Mouse (Mus musculus): ENCODE results near the gene Plaur.

DNA sequence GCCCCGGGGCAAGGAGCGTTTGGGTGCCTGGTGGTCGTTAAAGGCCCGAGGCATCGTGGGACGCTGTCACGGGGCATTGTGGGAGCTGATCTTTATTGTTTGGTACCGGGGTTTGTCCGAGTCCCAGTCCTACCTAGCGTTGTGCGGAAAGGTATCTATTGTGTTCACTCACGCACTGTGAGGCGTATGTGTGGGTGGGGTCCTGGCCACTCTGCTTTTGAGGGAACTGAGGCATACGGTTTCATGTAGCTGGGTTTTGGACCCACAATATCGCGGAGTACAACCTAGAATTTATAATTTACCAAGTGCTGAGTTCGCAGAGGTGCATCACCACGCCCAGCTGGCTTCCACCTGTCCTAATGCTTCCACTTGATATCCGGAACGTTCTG, 45.4 kb downstream of the Plaur start:
- TF ChIP-seq POLR2A (IDR thresholded peaks at IDR 0.05; ENCODE audit: borderline replicate concordance, control insufficient read depth, low read depth, low read length): no peak
- TF ChIP-seq CTCF (IDR thresholded peaks at IDR 0.05; ENCODE audit: control insufficient read depth, insufficient read depth, low read length): no peak

All from bone marrow, adult 2 months (tissue).